Mouse (Mus musculus) spleen, postnatal 4 days (tissue): ENCODE data around the gene Oxct2a.
"Not testable (repeated sequence)": the region's sequence is repeated elsewhere in the genome, so short reads cannot be mapped to it uniquely, and the experiment has no call there.

Source experiments
- DNase-seq, 2 experiments: peaks; one replicate each; pipeline ENCODE4 v3.0.0; 2022; ENCODE audit warnings: low spot score in 2 of 2

Gene Oxct2a

GRCm38 (mm10) chr4:123313010-123313409 is 10.4 kb downstream of the Oxct2a start:
- no peak for DNase-seq

- DNase-seq, result no peak
These were observed 11.6 kb downstream of the Oxct2a start for GRCm38 (mm10) chr4:123311845-123312244.

- no peak for DNase-seq
These were observed 15.1 kb downstream of the Oxct2a start for GRCm38 (mm10) chr4:123308292-123308691.

GRCm38 (mm10) chr4:123306999-123307398 is 16.4 kb downstream of the Oxct2a start:
- no peak for DNase-seq

GRCm38 (mm10) chr4:123305789-123306188 is 17.6 kb downstream of the Oxct2a start:
- DNase-seq, result no peak

- DNase-seq, result no peak
These were observed 24.3 kb downstream of the Oxct2a start for GRCm38 (mm10) chr4:123298980-123299670.

- DNase-seq, result no peak
These were observed 25.2 kb downstream of the Oxct2a start for GRCm38 (mm10) chr4:123298226-123298625.

- no peak for DNase-seq
These were observed 26.1 kb downstream of the Oxct2a start for GRCm38 (mm10) chr4:123297195-123297960.

GRCm38 (mm10) chr4:123296148-123296534 is 27.3 kb downstream of the Oxct2a start:
- DNase-seq, result no peak

- no peak for DNase-seq
These were observed 27.8 kb downstream of the Oxct2a start for GRCm38 (mm10) chr4:123295516-123296147.

- not testable (repeated sequence) for DNase-seq
These were observed 28.4 kb downstream of the Oxct2a start for GRCm38 (mm10) chr4:123295026-123295425.

GRCm38 (mm10) chr4:123293661-123294443 is 29.6 kb downstream of the Oxct2a start:
- DNase-seq, result no peak

GRCm38 (mm10) chr4:123292989-123293388 is 30.4 kb downstream of the Oxct2a start:
- peak in 1 of 2 experiments; percentile 55 for DNase-seq

GRCm38 (mm10) chr4:123292390-123292789 is 31.0 kb downstream of the Oxct2a start:
- DNase-seq, result no peak

- no peak for DNase-seq
These were observed 34.4 kb downstream of the Oxct2a start for GRCm38 (mm10) chr4:123289038-123289437.

GRCm38 (mm10) chr4:123286790-123287189 is 36.6 kb downstream of the Oxct2a start:
- DNase-seq, result peak in 1 of 2 experiments; percentile 65

- DNase-seq, result peak in 1 of 2 experiments; percentile 40
These were observed 38.5 kb downstream of the Oxct2a start for GRCm38 (mm10) chr4:123284731-123285624.

- DNase-seq, result peak in 1 of 2 experiments; percentile 35
These were observed 39.8 kb downstream of the Oxct2a start for GRCm38 (mm10) chr4:123283675-123284064.

GRCm38 (mm10) chr4:123282915-123283674 is 40.3 kb downstream of the Oxct2a start:
- not testable (repeated sequence) for DNase-seq

- peak; percentile 96 to 98 for DNase-seq
These were observed 40.9 kb downstream of the Oxct2a start for GRCm38 (mm10) chr4:123282500-123282899.
